Mouse (Mus musculus): ENCODE data around the gene 1700019A02Rik. TPM values are rescaled to one million over a fixed set of nuclear protein-coding genes. Genes with fewer than 3 reads are reported as not detected.

1700019A02Rik gene
- polyA plus RNA-seq (2012; ENCODE audit: insufficient read depth, insufficient read length, low replicate concordance, missing spikeins) = not detected in 2 replicates

- WGBS = 97% methylated on average over 8 of the region's 8 CpGs
- H3K4me1 ChIP-seq (ENCODE audit: control insufficient read depth, insufficient read depth, low read length) = no peaks in the 10 kb centered on the region
- TF ChIP-seq CTCF (IDR thresholded peaks at IDR 0.05; ENCODE audit: insufficient read depth, low read depth, low read length) = no peak
- no peak within 1 kb of the TSS for H3K27ac ChIP-seq (ENCODE audit: insufficient read depth, low read depth, low read length)
- H3K4me3 ChIP-seq (ENCODE audit: insufficient read depth, low read depth, low read length) = no peak within 1 kb of the TSS
Observed at GRCm38 (mm10) chr1:53187536-53187935, at the start of gene 1700019A02Rik. TSS of gene 1700019A02Rik (minus strand) at chr1:53187636.

- WGBS = 69% methylated on average over 1 of the region's 1 CpGs
- Histone ChIP-seq H3K4me1 (ENCODE audit: control insufficient read depth, insufficient read depth, low read length) (no peaks in the 10 kb centered on the region), H3K4me3 (ENCODE audit: insufficient read depth, low read depth, low read length) (no peak overlapping the region), H3K27ac (ENCODE audit: insufficient read depth, low read depth, low read length) (no peak overlapping the region)
- no peak for TF ChIP-seq CTCF (IDR thresholded peaks at IDR 0.05; ENCODE audit: insufficient read depth, low read depth, low read length)
Observed at GRCm38 (mm10) chr1:53226063-53226462, 38.6 kb upstream of the 1700019A02Rik start.

- Histone ChIP-seq H3K4me1 (ENCODE audit: control insufficient read depth, insufficient read depth, low read length) (no peaks in the 10 kb centered on the region), H3K27ac (ENCODE audit: insufficient read depth, low read depth, low read length) (no peak overlapping the region), H3K4me3 (ENCODE audit: insufficient read depth, low read depth, low read length) (no peak overlapping the region)
- TF ChIP-seq POLR2A (IDR thresholded peaks at IDR 0.05; ENCODE audit: insufficient read depth, low read depth, low read length) (no peak), CTCF (IDR thresholded peaks at IDR 0.05; ENCODE audit: insufficient read depth, low read depth, low read length) (no peak)
- 82% methylated on average over 3 of the region's 3 CpGs for WGBS
Observed at GRCm38 (mm10) chr1:53225616-53226015, 38.2 kb upstream of the 1700019A02Rik start.

GRCm38 (mm10) chr1:53224775-53225174 lies 37.3 kb upstream of the 1700019A02Rik start:
- no peak overlapping the region for H3K27ac ChIP-seq (ENCODE audit: insufficient read depth, low read depth, low read length)
- no peaks in the 10 kb centered on the region for H3K4me1 ChIP-seq (ENCODE audit: control insufficient read depth, insufficient read depth, low read length)
- TF ChIP-seq POLR2A (IDR thresholded peaks at IDR 0.05; ENCODE audit: insufficient read depth, low read depth, low read length) (no peak), CTCF (IDR thresholded peaks at IDR 0.05; ENCODE audit: insufficient read depth, low read depth, low read length) (no peak)
- no peak overlapping the region for H3K4me3 ChIP-seq (ENCODE audit: insufficient read depth, low read depth, low read length)
- WGBS = 50% methylated on average over 1 of the region's 1 CpGs

GRCm38 (mm10) chr1:53210136-53210535 lies 22.7 kb upstream of the 1700019A02Rik start:
- Histone ChIP-seq H3K27ac (ENCODE audit: insufficient read depth, low read depth, low read length) (no peak overlapping the region), H3K4me3 (ENCODE audit: insufficient read depth, low read depth, low read length) (no peak overlapping the region), H3K4me1 (ENCODE audit: control insufficient read depth, insufficient read depth, low read length) (no peaks in the 10 kb centered on the region)
- TF ChIP-seq POLR2A (IDR thresholded peaks at IDR 0.05; ENCODE audit: insufficient read depth, low read depth, low read length) (no peak), CTCF (IDR thresholded peaks at IDR 0.05; ENCODE audit: insufficient read depth, low read depth, low read length) (no peak)

GRCm38 (mm10) chr1:53203902-53204301 lies 16.5 kb upstream of the 1700019A02Rik start:
- 99% methylated on average over 2 of the region's 2 CpGs for WGBS

GRCm38 (mm10) chr1:53201630-53202199 lies 14.3 kb upstream of the 1700019A02Rik start:
- H3K27ac ChIP-seq (ENCODE audit: insufficient read depth, low read depth, low read length) = no peak overlapping the region
- WGBS = 90% methylated on average over 2 of the region's 2 CpGs
- TF ChIP-seq POLR2A (IDR thresholded peaks at IDR 0.05; ENCODE audit: insufficient read depth, low read depth, low read length) (no peak), CTCF (IDR thresholded peaks at IDR 0.05; ENCODE audit: insufficient read depth, low read depth, low read length) (no peak)

More at GRCm38 (mm10) chr1:53203902-53204301, 16.5 kb upstream of the 1700019A02Rik start:
- no peak overlapping the region for H3K4me3 ChIP-seq (ENCODE audit: insufficient read depth, low read depth, low read length)
- TF ChIP-seq POLR2A (IDR thresholded peaks at IDR 0.05; ENCODE audit: insufficient read depth, low read depth, low read length) (no peak), CTCF (IDR thresholded peaks at IDR 0.05; ENCODE audit: insufficient read depth, low read depth, low read length) (no peak)
- H3K4me1 ChIP-seq (ENCODE audit: control insufficient read depth, insufficient read depth, low read length) = no peaks in the 10 kb centered on the region
- no peak overlapping the region for H3K27ac ChIP-seq (ENCODE audit: insufficient read depth, low read depth, low read length)

GRCm38 (mm10) chr1:53194536-53194935 lies 7.1 kb upstream of the 1700019A02Rik start:
- H3K4me1 ChIP-seq (ENCODE audit: control insufficient read depth, insufficient read depth, low read length) = no peaks in the 10 kb centered on the region

More at GRCm38 (mm10) chr1:53201630-53202199, 14.3 kb upstream of the 1700019A02Rik start:
- H3K4me1 ChIP-seq (ENCODE audit: control insufficient read depth, insufficient read depth, low read length) = no peaks in the 10 kb centered on the region
- no peak overlapping the region for H3K4me3 ChIP-seq (ENCODE audit: insufficient read depth, low read depth, low read length)

GRCm38 (mm10) chr1:53191234-53191633 lies 3.8 kb upstream of the 1700019A02Rik start:
- WGBS = 73% methylated on average over 3 of the region's 3 CpGs
- H3K4me3 ChIP-seq (ENCODE audit: insufficient read depth, low read depth, low read length) = no peak overlapping the region
- TF ChIP-seq POLR2A (IDR thresholded peaks at IDR 0.05; ENCODE audit: insufficient read depth, low read depth, low read length) = no peak
- no peak for TF ChIP-seq CTCF (IDR thresholded peaks at IDR 0.05; ENCODE audit: insufficient read depth, low read depth, low read length)
- H3K27ac ChIP-seq (ENCODE audit: insufficient read depth, low read depth, low read length) = no peak overlapping the region
- H3K4me1 ChIP-seq (ENCODE audit: control insufficient read depth, insufficient read depth, low read length) = no peaks in the 10 kb centered on the region

More at GRCm38 (mm10) chr1:53194536-53194935, 7.1 kb upstream of the 1700019A02Rik start:
- TF ChIP-seq POLR2A (IDR thresholded peaks at IDR 0.05; ENCODE audit: insufficient read depth, low read depth, low read length) = no peak
- no peak for TF ChIP-seq CTCF (IDR thresholded peaks at IDR 0.05; ENCODE audit: insufficient read depth, low read depth, low read length)
- no peak overlapping the region for H3K27ac ChIP-seq (ENCODE audit: insufficient read depth, low read depth, low read length)
- no peak overlapping the region for H3K4me3 ChIP-seq (ENCODE audit: insufficient read depth, low read depth, low read length)
- whole genome bisulfite sequencing = 87% methylated on average over 3 of the region's 3 CpGs

Measured in olfactory bulb, adult 2 months (tissue).